Mouse (Mus musculus) kidney, adult 2 months (tissue): Measurements from ENCODE around the gene Olfr355.

Experiments
- CTCF ChIP-seq: fragments of 200-500 bp; conservative IDR thresholded peaks from 2 replicates; pipeline ENCODE4 v1.5.1; 2011; ENCODE audit warnings: low read depth, mild to moderate bottlenecking, control low read depth, low read length, moderate library complexity, mixed read lengths; ENCODE audit not compliant: insufficient read depth, insufficient read length
- POLR2A ChIP-seq: fragments of 200-500 bp; IDR thresholded peaks from one replicate; pipeline ENCODE4 v1.6.1; 2011; ENCODE audit warnings: low read depth, low read length, control low read depth

GRCm38 (mm10) chr2:36905380-36905779, 23.3 kb downstream of the Olfr355 start, which contains the start of gene Olfr354:
- no peak for TF ChIP-seq CTCF
- no peak for TF ChIP-seq POLR2A
